Mouse (Mus musculus) brain, embryonic 14.5 days (tissue): Measurements from ENCODE around the gene Zscan10.

Source experiments
- CTCF ChIP-seq: fragments of 200-500 bp; IDR thresholded peaks from 2 replicates; pipeline ENCODE4 v1.5.1; 2012; ENCODE audit warnings: inconsistent platforms, mild to moderate bottlenecking, moderate library complexity, borderline replicate concordance; ENCODE audit not compliant: insufficient read depth, insufficient read length; ENCODE audit errors: extremely low read depth
- POLR2A ChIP-seq: fragments of 200-500 bp; IDR thresholded peaks from 2 replicates; pipeline ENCODE4 v1.6.1; 2012; ENCODE audit warnings: mild to moderate bottlenecking, inconsistent platforms, borderline replicate concordance; ENCODE audit not compliant: poor library complexity, insufficient read depth, insufficient read length, severe bottlenecking; ENCODE audit errors: extremely low read depth

DNA sequence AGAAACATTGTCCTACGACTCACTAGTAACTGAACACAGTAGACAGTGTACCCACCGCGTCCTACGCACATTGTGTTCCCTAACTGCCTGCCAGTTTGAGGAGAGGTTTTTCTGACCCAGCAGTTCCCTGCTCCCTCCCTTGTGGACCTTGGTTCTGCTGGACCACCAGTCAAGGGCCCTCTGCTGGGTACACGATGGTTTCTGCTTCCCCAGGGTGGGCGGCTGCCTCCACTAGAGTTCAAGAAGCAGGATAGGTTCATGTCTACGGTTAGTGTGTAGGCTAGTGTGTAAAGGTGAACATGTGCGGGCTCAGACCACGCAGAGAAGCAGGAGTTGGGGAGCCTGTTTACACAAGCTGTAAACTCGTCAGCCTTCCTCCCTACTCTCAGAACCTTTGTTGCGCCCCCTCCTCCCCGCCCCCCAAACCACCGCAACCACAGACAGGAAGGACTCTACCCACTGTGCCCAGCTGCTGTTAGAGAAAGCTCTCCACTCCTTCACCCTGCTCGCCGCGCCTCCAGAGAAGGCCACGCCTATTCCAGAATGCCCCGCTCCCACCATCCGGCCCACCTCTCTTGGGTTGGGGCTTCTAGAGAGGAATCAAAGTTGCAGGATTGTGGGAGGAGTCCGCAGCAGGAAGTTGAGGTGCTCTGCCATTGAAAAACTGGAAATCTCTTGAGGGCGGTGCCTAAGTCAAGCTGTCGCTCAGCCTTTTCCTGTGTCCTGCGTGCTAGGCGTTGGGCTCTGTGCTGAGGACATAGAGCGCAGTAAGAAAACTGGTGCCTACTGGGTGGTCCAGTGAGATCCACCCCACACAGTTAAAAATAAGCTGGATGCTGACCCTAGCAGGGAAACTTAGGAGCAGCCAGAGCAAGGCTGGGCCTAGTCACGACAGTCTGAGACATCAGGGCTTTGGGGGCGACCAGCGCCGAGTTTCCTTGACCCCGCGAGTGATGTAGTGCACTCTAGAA, 1.8 kb upstream of the Zscan10 start, which contains the start of gene Zfp13:
- TF ChIP-seq CTCF: no peak
- peak; percentile 40; the same call in 1 of the 2 replicates for TF ChIP-seq POLR2A
